Mouse (Mus musculus): Measurements from ENCODE around the gene Pfkl. TPM values are rescaled to one million over a fixed set of nuclear protein-coding genes. Genes with fewer than 3 reads are reported as not detected.

Pfkl gene
- polyA plus RNA-seq, 1 experiment from 2014 or later = 106 TPM

DNA sequence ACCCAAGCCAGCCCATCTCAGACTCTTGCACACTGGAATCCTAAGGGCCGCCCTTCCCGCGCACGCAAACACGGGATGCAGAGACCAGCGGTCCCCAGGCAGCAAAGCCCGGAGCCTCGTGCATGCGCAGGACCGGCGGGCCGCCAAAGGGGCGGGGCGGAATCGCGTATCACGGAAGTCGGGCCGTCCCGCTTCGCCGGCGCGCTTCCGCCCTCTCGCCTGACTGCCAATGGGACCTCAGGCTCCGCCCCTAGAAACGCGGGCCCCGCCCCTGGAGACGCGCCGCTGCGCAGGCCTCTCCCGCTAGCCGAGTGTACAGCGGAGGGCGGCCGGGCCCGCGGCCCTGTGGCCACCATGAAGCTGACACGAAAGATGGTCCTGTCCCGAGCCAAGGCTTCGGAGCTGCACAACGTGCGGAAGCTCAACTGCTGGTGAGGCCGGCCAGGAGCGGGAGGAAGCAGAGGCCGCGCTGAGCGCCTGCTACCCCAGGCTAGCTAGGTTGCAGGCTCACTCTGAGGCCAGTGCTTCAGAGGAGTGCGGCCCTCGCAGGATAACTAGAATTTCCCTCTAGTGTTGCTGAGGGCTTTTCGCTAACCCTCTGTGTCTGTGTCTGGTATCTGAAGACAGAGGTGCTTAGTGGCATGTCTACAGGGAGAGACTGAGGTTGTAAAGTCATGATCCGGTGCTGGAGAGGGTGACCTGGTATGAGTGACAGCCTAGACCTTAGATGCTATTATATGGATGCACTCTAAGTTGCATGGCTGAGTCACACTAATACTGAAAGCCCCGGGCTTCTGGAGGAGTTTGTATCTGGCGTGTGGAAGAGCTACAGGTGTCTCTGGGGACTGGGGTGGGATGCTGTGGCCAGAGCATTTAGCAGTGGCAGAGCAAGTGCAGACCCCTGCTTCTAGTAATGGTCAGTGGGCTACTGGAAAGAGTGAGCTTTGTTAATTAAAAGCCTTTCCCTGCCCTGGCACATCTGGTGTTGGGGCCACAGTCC, 31.2 kb downstream of the Pfkl start, which contains the start of gene 1810043G02Rik:
1810043G02Rik (plus strand) TSS at position 174 of the 1,000 bp plus-strand sequence.
- no peaks in the 10 kb centered on the region for H3K27me3 ChIP-seq
- peak within 1 kb of the TSS; percentile 78 for H3K27ac ChIP-seq
- peak; percentile 97 for ATAC-seq
- peaks cover 13% of the 10 kb centered on the region for H3K4me1 ChIP-seq (replicated peaks)
- H3K9ac ChIP-seq (replicated peaks) = peak within 1 kb of the TSS; percentile 76
- H3K4me3 ChIP-seq (replicated peaks) = peak within 1 kb of the TSS; percentile 61
- 1% methylated on average over 57 of the region's 57 CpGs for WGBS
- H3K4me2 ChIP-seq (replicated peaks) = peak within 1 kb of the TSS; percentile 69
- H3K36me3 ChIP-seq = peaks cover 32% of the 10 kb centered on the region
- no peaks in the 10 kb centered on the region for H3K9me3 ChIP-seq

GRCm38 (mm10) chr10:77976458-77977150, 33.3 kb downstream of the Pfkl start:
- no peak for ATAC-seq
- WGBS = 84% methylated on average over 8 of the region's 8 CpGs
- Histone ChIP-seq H3K9ac (replicated peaks) (no peak overlapping the region), H3K4me1 (replicated peaks) (peaks cover 13% of the 10 kb centered on the region), H3K4me3 (replicated peaks) (no peak overlapping the region), H3K27me3 (no peaks in the 10 kb centered on the region), H3K4me2 (replicated peaks) (no peak overlapping the region), H3K27ac (no peak overlapping the region), H3K9me3 (no peaks in the 10 kb centered on the region), H3K36me3 (peaks cover 17% of the 10 kb centered on the region)

DNA sequence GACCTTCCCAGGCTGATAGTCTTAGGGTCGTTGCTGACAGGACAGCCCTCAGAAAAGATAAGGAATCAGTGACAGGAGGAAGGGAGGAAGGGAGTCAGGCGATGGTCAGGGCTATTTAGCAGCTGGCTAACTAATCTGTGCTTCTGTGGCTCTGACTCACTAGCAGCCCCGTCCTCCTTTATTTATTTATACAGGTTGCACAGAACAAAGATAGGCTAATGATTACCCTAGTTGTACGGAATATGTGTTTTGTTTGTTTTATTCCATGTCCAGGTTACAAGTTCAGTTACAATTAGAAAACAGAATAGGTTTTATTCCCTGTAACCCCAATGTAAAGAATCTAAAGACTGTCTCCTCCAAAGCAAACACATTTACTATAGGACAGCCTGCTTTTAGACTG, 34.2 kb downstream of the Pfkl start:
- WGBS = 68% methylated on average over 4 of the region's 4 CpGs
- peaks cover 10% of the 10 kb centered on the region; the same call in 1 of the 2 replicates for H3K36me3 ChIP-seq
- H3K9ac ChIP-seq (replicated peaks) = 0 out of 2 replicates have a peak overlapping the region, but pooled peaks have one; percentile 14
- H3K9me3 ChIP-seq = no peaks in the 10 kb centered on the region
- H3K27ac ChIP-seq = no peak overlapping the region
- no peak overlapping the region for H3K4me2 ChIP-seq (replicated peaks)
- H3K4me3 ChIP-seq (replicated peaks) = no peak overlapping the region
- no peaks in the 10 kb centered on the region; the same call in 1 of the 2 replicates for H3K27me3 ChIP-seq
- no peak for ATAC-seq
- H3K4me1 ChIP-seq (replicated peaks) = peaks cover 13% of the 10 kb centered on the region

DNA sequence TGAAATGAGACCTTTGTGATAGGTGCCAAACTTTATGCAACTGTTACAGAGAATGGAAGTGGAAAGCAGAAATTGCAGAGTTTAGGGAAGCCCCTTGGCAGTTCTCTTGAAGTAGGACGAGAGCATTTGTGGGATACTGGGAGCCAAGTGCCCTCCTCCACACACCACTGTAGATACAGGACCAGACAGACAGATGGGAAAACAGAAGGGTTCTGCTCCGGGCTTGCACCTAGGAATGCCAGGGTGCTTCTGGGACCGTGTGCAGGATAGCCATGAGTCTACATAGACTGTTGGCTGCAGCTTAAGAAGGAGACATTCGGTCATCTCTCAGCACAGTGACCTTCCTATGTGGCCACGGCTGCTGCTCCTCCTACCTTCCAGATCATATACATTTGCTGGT, 35.1 kb downstream of the Pfkl start:
- WGBS = 81% methylated on average over 5 of the region's 5 CpGs

DNA sequence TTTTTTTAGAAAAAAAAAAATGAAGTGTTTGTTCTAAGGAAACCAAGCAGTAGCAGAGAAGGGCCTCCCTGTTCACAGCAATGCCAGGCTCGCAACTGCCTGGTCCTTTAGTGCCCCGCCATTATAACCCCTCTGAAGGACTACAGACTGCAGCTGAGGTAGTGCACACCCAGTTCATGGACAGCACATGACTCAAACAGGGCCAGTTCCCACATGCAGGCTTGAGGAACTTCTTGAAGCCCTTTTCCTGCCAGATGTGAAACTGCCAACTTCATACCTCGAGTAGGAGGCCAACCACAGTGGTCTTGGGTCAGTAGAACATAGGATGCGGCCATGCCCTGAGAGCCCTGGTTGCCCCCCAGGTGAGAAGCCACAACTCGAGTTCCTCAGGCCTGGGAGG, 35.6 kb downstream of the Pfkl start:
- no peaks in the 10 kb centered on the region for H3K9me3 ChIP-seq
- no peak overlapping the region for H3K9ac ChIP-seq (replicated peaks)
- H3K27me3 ChIP-seq = peaks cover 13% of the 10 kb centered on the region
- no peaks in the 10 kb centered on the region for H3K36me3 ChIP-seq
- WGBS = 77% methylated on average over 5 of the region's 5 CpGs
- peaks cover 13% of the 10 kb centered on the region for H3K4me1 ChIP-seq (replicated peaks)
- no peak overlapping the region for H3K27ac ChIP-seq
- H3K4me2 ChIP-seq (replicated peaks) = no peak overlapping the region
- no peak overlapping the region for H3K4me3 ChIP-seq (replicated peaks)
- no peak for ATAC-seq

More for the DNA sequence above, 35.1 kb downstream of the Pfkl start:
- Histone ChIP-seq H3K27ac (no peak overlapping the region), H3K36me3 (0 out of 2 replicates have a peak, but pooled peaks cover 1% of the 10 kb centered on the region), H3K9ac (replicated peaks) (peak overlapping the region; percentile 14; the same call in 1 of the 2 replicates), H3K4me2 (replicated peaks) (no peak overlapping the region), H3K9me3 (no peaks in the 10 kb centered on the region), H3K4me3 (replicated peaks) (no peak overlapping the region), H3K27me3 (peaks cover 8% of the 10 kb centered on the region), H3K4me1 (replicated peaks) (peaks cover 14% of the 10 kb centered on the region)
- no peak for ATAC-seq

- Histone ChIP-seq H3K4me1 (replicated peaks) (peaks cover 14% of the 10 kb centered on the region; the same call in 1 of the 2 replicates), H3K27ac (no peak overlapping the region)
- no peak for ATAC-seq
Measured at GRCm38 (mm10) chr10:77971709-77972553, 38.0 kb downstream of the Pfkl start.

DNA sequence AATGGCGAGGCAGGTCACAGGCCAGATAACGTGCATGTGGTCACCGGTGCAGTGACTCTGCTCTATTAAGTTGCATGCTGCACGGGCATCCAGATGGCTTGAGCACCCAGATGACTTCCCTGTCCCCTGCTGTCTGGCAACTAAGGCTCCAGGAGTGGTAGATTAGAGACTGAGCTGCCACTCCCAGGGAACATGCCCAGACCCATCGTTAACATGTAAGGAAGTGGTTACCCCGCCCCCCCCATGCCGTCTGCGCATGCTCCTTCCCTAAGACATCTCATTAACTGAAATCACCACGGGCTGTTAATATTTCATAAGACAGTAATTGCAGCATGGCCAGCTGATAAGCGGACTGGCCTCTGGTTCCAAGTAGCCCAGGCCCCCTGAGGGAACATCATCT, 38.7 kb downstream of the Pfkl start:
- H3K27me3 ChIP-seq = peaks cover 30% of the 10 kb centered on the region
- no peaks in the 10 kb centered on the region for H3K9me3 ChIP-seq
- no peak overlapping the region for H3K9ac ChIP-seq (replicated peaks)
- H3K27ac ChIP-seq = no peak overlapping the region
- H3K36me3 ChIP-seq = no peaks in the 10 kb centered on the region
- no peak overlapping the region for H3K4me3 ChIP-seq (replicated peaks)
- WGBS = 78% methylated on average over 10 of the region's 10 CpGs
- no peak for ATAC-seq
- H3K4me1 ChIP-seq (replicated peaks) = peaks cover 14% of the 10 kb centered on the region; the same call in 1 of the 2 replicates
- H3K4me2 ChIP-seq (replicated peaks) = no peak overlapping the region

More at GRCm38 (mm10) chr10:77971709-77972553, 38.0 kb downstream of the Pfkl start:
- H3K36me3 ChIP-seq = no peaks in the 10 kb centered on the region
- H3K9me3 ChIP-seq = no peaks in the 10 kb centered on the region
- H3K27me3 ChIP-seq = peaks cover 30% of the 10 kb centered on the region
- 63% methylated on average over 17 of the region's 17 CpGs for WGBS
- no peak overlapping the region for H3K4me3 ChIP-seq (replicated peaks)
- H3K4me2 ChIP-seq (replicated peaks) = no peak overlapping the region
- no peak overlapping the region for H3K9ac ChIP-seq (replicated peaks)

DNA sequence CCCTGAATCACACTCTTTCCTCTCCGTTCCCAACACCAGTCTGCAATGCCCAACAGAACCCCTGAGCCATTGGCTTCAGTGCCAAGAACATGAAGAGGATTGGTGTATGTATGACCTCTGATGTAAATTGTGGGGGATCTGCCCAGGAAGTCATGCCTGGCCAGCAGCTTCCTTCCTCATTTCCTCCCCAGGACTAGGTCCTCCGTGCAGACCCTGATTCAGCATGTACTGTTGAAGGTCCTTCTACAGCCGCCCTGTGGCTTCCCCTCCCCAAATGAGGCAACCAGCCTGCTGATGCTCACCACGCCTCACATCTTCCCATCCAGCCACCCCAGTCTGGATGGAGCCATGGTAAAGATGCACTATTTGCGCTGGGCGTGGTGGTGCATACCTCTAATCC, 39.4 kb downstream of the Pfkl start, which contains the start of gene Trpm2:
Trpm2 (minus strand) TSS at position 83 of the 400 bp plus-strand sequence.
- ATAC-seq = no peak
- 94% methylated on average over 6 of the region's 6 CpGs for WGBS
- H3K4me3 ChIP-seq (replicated peaks) = peak within 1 kb of the TSS; percentile 43
- H3K27me3 ChIP-seq = peaks cover 30% of the 10 kb centered on the region
- H3K27ac ChIP-seq = no peak within 1 kb of the TSS
- no peaks in the 10 kb centered on the region for H3K9me3 ChIP-seq
- H3K36me3 ChIP-seq = no peaks in the 10 kb centered on the region
- peaks cover 14% of the 10 kb centered on the region; the same call in 1 of the 2 replicates for H3K4me1 ChIP-seq (replicated peaks)
- H3K9ac ChIP-seq (replicated peaks) = peak within 1 kb of the TSS; percentile 54
- H3K4me2 ChIP-seq (replicated peaks) = peak within 1 kb of the TSS; percentile 75

DNA sequence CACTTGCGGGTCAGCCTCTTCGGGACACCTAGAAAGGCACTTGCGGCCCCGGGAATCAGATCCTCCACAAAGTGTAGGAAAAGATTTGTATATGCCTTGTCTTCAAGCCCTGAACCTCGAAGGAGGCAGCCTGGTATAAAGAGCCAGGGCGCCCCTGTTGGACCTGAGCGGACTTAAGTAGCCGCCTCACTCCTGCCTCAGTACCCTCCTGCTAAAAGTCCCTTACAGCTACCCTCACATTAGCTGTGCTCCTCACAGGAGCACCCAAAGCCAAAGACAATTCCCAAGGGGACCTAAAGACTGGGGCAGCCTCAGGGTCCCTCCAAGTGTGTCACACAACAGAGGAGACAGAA, 39.9 kb downstream of the Pfkl start:
- peak; percentile 40 for ATAC-seq

DNA sequence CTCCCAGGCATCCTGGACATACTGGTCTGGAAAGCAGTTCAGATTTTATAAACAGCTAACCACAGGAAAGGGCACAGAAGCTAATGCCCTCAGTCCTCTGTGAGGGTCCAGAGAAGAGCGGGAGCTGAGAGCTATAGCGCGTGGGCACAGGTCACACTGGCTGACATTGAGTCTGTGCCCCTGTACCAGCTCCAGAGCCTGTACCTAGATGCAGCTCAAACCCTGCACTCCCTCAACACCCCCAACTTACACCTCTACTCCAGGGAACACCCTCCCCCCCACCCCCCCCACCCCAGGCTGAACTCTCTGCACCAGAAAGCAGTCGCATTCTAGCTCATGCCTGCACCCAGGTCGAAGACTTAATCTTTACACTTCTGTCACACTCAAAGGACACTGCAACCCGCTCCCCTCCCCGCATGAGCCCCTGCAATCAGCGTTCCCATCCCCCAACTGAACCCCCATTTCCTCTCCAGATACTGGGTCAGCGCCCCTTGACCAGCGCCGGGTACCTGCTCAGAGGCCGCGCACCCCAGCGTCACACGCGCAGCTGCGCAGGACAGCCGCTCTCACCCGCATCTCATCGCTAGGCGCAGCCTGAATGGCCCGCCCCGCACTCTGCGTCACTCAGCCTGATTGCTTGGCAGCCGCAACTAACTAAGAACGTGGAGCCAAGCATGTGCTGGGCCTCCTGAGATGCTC, 40.5 kb downstream of the Pfkl start:
- 4% methylated on average over 26 of the region's 26 CpGs for WGBS
- peak overlapping the region; percentile 75 for H3K4me2 ChIP-seq (replicated peaks)
- peaks cover 30% of the 10 kb centered on the region for H3K27me3 ChIP-seq
- H3K4me3 ChIP-seq (replicated peaks) = peak overlapping the region; percentile 43
- peak overlapping the region; percentile 54 for H3K9ac ChIP-seq (replicated peaks)
- ATAC-seq = peak; percentile 92
- no peaks in the 10 kb centered on the region for H3K9me3 ChIP-seq
- H3K27ac ChIP-seq = no peak overlapping the region
- peaks cover 14% of the 10 kb centered on the region; the same call in 1 of the 2 replicates for H3K4me1 ChIP-seq (replicated peaks)
- H3K36me3 ChIP-seq = no peaks in the 10 kb centered on the region

More for the DNA sequence above, 39.9 kb downstream of the Pfkl start:
- peak overlapping the region; percentile 75 for H3K4me2 ChIP-seq (replicated peaks)
- H3K27me3 ChIP-seq = peaks cover 30% of the 10 kb centered on the region
- H3K9me3 ChIP-seq = no peaks in the 10 kb centered on the region
- peak overlapping the region; percentile 54 for H3K9ac ChIP-seq (replicated peaks)
- H3K27ac ChIP-seq = no peak overlapping the region
- H3K4me1 ChIP-seq (replicated peaks) = peaks cover 14% of the 10 kb centered on the region; the same call in 1 of the 2 replicates
- H3K4me3 ChIP-seq (replicated peaks) = peak overlapping the region; percentile 43
- WGBS = 8% methylated on average over 8 of the region's 8 CpGs
- no peaks in the 10 kb centered on the region for H3K36me3 ChIP-seq
